Mouse (Mus musculus): Measurements from ENCODE around the gene Gorab.

Gene Gorab

DNA sequence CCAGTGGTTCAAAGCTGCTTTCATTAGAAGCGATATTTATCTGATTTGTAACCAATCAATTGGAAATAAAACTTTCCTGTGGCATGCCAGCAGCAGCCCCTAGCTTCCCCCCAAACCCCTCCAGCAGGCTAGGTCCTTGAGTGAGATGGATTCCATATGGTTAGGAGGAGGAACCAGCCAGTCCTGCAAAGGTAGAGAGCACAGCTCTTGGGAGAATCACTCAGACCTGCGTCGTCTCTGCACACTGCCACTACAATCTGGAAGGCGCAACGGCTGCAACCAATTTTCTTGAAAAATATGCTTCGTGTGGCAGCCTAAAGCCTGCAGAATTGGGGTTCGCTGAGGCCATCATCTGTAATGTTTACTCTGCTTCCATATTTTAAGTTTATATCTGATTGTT is 45.3 kb downstream of the Gorab start:
- in situ Hi-C loops (cut with MboI; ENCODE audit: unreplicated experiment in 2 of 2), result no loop called here

GRCm38 (mm10) chr1:163357733-163358132 is 45.7 kb downstream of the Gorab start:
- in situ Hi-C loops (cut with MboI; ENCODE audit: unreplicated experiment in 2 of 2), result no loop called here

GRCm38 (mm10) chr1:163356167-163356566 is 47.3 kb downstream of the Gorab start:
- in situ Hi-C loops (cut with MboI; ENCODE audit: unreplicated experiment in 2 of 2), result no loop called here

DNA sequence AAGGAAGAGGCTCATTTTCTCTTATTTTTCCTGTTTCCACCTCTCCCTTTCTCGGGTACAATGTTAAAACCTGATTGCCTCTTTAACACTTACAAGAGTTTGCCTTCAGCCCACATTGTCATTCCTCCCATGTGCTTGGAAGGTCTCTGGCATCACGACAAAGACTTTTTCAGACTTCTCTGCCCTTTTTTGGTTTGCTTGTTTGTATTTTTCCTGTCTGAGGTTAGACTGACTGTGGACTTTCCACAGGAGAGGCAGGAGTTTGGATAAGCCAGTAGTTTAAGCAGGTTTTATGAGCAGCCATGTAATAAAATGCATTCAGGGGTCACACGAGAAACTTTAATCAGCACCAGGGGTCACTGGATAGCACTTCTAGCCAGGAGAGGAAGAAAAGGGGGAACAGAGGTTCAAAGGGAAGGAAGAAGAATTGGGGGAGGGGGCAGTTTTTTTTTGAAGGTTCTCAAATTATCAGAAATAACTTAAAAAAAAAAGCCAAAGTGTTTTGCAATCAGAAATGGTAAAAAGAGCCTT is 47.8 kb downstream of the Gorab start:
- in situ Hi-C loops (cut with MboI; ENCODE audit: unreplicated experiment in 2 of 2), result no loop called here

DNA sequence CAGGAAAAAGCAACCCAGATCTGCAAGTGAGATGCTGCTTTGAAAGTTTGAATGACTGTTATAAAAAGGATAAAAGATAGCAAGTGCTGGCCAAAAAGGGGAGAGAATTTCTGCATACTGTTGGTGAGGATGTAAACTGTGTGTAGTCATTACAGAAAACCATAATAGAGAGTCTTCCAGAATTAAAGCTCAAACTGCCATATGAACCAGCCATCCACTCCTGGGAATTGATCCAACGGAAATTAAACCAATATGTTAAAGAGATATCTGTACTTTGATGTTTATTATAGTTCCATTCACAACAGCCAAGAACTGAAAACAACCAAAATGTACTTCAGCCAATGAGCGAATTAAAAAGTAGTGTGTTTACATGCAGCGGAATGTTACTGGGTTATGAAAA is 52.5 kb downstream of the Gorab start:
- in situ Hi-C loops (cut with MboI; ENCODE audit: unreplicated experiment in 2 of 2), result no loop called here

GRCm38 (mm10) chr1:163345541-163345940 is 57.9 kb downstream of the Gorab start:
- in situ Hi-C loops (cut with MboI; ENCODE audit: unreplicated experiment in 2 of 2), result no loop called here

- in situ Hi-C loops (cut with MboI; ENCODE audit: unreplicated experiment in 2 of 2), result no loop called here
These were observed 58.5 kb downstream of the Gorab start for GRCm38 (mm10) chr1:163344931-163345330.

GRCm38 (mm10) chr1:163339219-163339561 is 64.3 kb downstream of the Gorab start:
- in situ Hi-C loops (cut with MboI; ENCODE audit: unreplicated experiment in 2 of 2), result no loop called here

DNA sequence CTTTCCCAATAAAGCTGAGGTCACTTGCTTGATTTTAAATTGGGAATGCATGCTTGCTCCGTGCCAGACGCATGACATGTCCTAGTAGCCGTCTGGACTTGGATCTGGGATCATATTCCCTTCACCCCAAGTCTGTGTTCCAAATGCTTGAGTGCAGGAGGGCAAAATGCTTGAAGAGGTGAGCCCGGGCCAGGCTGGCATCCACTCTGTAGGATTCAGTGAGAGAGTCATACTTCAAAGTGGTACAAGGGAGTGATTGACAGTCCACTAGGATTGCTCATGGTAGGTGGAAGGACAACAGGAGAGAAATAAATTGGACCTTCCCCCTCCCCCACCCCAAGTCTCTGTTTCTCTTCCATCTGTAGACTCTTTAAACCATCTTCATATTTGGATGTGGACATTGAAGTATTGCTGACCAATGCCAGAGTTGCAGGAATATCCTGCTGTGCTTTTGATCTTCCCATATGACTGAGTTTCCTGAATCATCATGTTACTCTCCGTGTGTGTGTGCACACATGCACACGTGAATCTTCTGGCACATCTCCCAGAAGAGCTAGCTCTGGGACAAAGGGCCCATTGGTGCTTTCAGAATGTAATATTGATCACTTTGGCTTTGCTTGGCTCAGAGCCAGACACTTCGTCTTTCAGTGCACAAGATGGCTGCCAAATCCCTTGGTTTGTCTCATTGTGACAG is 64.8 kb downstream of the Gorab start:
- in situ Hi-C loops (cut with MboI; ENCODE audit: unreplicated experiment in 2 of 2), result no loop called here

GRCm38 (mm10) chr1:163337821-163338220 is 65.6 kb downstream of the Gorab start:
- in situ Hi-C loops (cut with MboI; ENCODE audit: unreplicated experiment in 2 of 2), result no loop called here
